Mouse (Mus musculus): ENCODE data around the gene Npas4. TPM values are rescaled to one million over a fixed set of nuclear protein-coding genes. Genes with fewer than 3 reads are reported as not detected.

The Npas4 gene
- total RNA-seq, 2 experiments from 2014 or later: 13.7 to 30.9 TPM

Other genes with a start within 250 kb of the Npas4 start
- 10 to 100 TPM; 16.6 to 18.0 TPM for gene Rbm4b, start 233.8 kb downstream of the Npas4 start, total RNA-seq (2021)
- gene Rbm4, start 196.4 kb downstream of the Npas4 start, total RNA-seq (2021): 10 to 100 TPM; 87.3 to 95.7 TPM
- gene Gm21992, start 178.7 kb downstream of the Npas4 start, total RNA-seq (2021): 10 to 100 TPM; 17.6 to 23.7 TPM
- gene Rbm14, start 178.7 kb downstream of the Npas4 start, total RNA-seq (2021): 10 to 100 TPM; 47.1 to 55.2 TPM
- gene Ccs, start 151.0 kb downstream of the Npas4 start, total RNA-seq (2021): 10 to 100 TPM; 33.1 to 37.5 TPM
- gene Ccdc87, start 150.9 kb downstream of the Npas4 start, total RNA-seq (2021): 1 to 10 TPM; 2.8 to 3.1 TPM
- 100 to 1,000 TPM; 103 to 112 TPM for gene Ctsf, start 135.2 kb downstream of the Npas4 start, total RNA-seq (2021)
- 1 to 10 TPM; 1.6 to 2.2 TPM for gene Actn3, start 112.4 kb downstream of the Npas4 start, total RNA-seq (2021)
- 10 to 100 TPM; 24.6 to 26.3 TPM for gene Zdhhc24, start 111.6 kb downstream of the Npas4 start, total RNA-seq (2021)
- gene Bbs1, start 83.7 kb downstream of the Npas4 start, total RNA-seq (2021): 10 to 100 TPM; 42.1 to 47.8 TPM
- 10 to 100 TPM; 41.2 to 42.6 TPM for gene Dpp3, start 62.0 kb downstream of the Npas4 start, total RNA-seq (2021)
- 10 to 100 TPM; 25.4 to 32.9 TPM for gene Peli3, start 47.2 kb downstream of the Npas4 start, total RNA-seq (2021)
- 10 to 100 TPM; 50.8 to 64.8 TPM for gene Mrpl11, start 28.2 kb downstream of the Npas4 start, total RNA-seq (2021)
- gene Slc29a2, start 33.5 kb upstream of the Npas4 start, total RNA-seq (2021): 10 to 100 TPM; 15.0 to 17.2 TPM
- gene B4gat1, start 48.5 kb upstream of the Npas4 start, total RNA-seq (2021): 100 to 1,000 TPM; 118 to 135 TPM
- 1 to 10 TPM; 4.6 to 6.1 TPM for gene AC124502.3, start 48.6 kb upstream of the Npas4 start, total RNA-seq (2021)
- 10 to 100 TPM; 22.7 to 25.6 TPM for gene Brms1, start 51.0 kb upstream of the Npas4 start, total RNA-seq (2021)
- gene Rin1, start 60.2 kb upstream of the Npas4 start, total RNA-seq (2021): 10 to 100 TPM; 70.3 to 88.1 TPM
- 1 to 10 TPM; 4.6 to 5.1 TPM for gene Cd248, start 77.8 kb upstream of the Npas4 start, total RNA-seq (2021)
- 100 to 1,000 TPM; 152 to 188 TPM for gene Tmem151a, start 95.2 kb upstream of the Npas4 start, total RNA-seq (2021)
- gene Yif1a, start 98.2 kb upstream of the Npas4 start, total RNA-seq (2021): 10 to 100 TPM; 24.8 to 26.1 TPM
- 100 to 1,000 TPM; 260 to 267 TPM for gene Cnih2, start 108.2 kb upstream of the Npas4 start, total RNA-seq (2021)
- gene Rab1b, start 116.8 kb upstream of the Npas4 start, total RNA-seq (2021): 100 to 1,000 TPM; 141 to 170 TPM
- gene Klc2, start 128.2 kb upstream of the Npas4 start, total RNA-seq (2021): 100 to 1,000 TPM; 255 to 284 TPM

Measured in left cerebral cortex, postnatal 36 days (tissue).